Mouse (Mus musculus) heart, postnatal 25 days (tissue): ENCODE results near the gene Olfr983. TPM values are rescaled to one million over a fixed set of nuclear protein-coding genes. Genes with fewer than 3 reads are reported as not detected.

Source experiments
- DNase-seq: peaks from one replicate; pipeline ENCODE4 v3.0.0; 2022; ENCODE audit warnings: low spot score
- intact Hi-C: fragments of 180-260 bp; cut with DNase I; formaldehyde crosslinking; loops from one replicate; pipeline ENCODE4 v1.15.1; 2025
- total RNA-seq, 2 experiments: library from RNA; stranded (reverse); gene quantifications; 2 replicates each; pipeline ENCODE4 v1.2.3; 2021

Gene Olfr983
- not detected for total RNA-seq

DNA sequence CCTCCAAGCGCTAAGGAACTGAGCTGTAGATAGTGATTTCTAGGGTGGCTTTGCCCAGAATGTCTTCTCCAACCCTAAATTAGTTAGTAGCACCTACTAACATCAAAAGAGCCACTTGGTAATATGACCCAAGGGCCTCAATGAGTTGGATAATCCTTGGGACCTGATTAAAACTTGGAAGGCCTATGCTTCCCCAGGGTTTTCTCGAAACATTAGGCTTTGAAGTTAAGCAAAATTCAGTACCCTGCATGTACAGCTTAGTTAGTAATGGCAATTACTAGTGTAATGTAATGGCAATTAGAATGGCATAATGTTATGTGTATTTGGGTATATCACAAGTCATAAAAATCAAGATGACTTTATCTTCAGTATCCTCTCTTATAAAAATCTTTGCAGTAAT lies at the start of gene Olfr983:
Gene Olfr983 (minus strand): TSS at position 101 of the 400 bp plus-strand sequence.
- intact Hi-C loops = no loop called here
- no peak for DNase-seq

DNA sequence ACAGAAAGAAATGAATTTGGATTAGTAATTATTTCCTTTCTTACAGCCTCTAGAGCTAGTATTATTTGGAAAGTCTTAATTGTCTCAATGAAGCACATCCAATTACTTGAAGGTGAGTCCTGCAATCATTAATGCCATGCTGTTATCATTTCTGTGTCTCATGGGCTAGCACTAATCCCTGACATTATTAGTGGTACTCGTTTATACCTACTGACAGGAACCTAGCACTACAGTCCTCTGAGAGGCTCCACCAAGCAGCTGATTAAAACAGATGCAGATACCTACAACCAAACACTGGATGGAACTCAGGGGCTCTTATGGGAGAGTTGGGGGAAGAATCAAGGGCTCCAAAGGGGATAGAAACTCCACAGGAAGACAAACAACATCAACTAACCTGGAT lies 48.1 kb upstream of the Olfr983 start:
- intact Hi-C loops = no loop called here
- DNase-seq = no peak

DNA sequence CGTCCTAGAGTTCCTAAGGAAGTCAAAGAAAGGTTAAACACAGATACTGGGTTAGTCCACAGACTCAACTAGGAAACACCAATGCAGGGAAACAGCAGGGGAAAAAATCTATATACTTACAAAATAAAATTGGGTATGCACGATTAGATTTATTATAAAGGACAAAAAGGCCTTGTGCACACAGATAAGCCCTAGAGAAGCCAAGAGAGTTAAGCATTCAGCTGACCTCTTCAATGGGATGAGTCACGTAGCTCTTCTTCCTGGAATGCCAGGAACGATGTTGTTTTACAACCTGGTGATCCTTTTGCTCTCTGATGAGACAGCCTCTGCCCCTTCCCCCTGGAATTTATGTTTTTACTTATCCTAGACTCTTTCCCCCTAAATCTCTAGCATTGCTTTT lies 46.1 kb upstream of the Olfr983 start:
- no peak for DNase-seq
- intact Hi-C loops = no loop called here

DNA sequence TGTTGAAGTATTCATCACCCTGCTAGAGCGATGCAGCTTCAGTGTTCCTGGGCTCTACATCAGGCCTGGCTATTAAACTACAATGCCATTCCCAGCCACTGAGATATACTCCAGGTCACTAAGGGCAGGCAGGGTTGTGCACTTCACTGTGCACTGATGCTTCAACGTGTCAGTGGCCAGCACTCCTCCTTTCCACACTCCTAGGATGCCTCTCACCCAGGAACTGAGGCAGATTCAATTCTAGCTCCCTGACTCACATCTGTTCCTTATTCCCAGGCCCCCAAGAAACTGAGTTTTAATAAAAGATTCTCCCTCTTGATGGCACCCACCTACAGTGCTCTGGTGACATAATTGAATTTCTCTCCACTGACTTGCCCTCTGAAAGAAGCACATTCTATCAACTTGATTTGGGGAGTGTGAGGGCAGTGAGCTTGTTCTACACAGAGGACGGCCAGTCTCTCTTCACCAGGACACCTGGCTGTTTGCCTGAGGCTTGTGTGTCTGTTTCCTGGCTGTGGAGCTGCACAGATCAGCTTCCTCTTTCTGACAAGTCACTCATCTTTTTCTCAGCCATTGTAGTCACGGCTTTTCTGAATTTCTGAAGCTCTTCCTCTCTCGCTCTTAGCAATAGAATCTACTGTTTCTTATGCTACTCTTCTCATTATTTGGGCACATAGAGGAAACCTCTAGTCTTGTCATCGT lies 43.7 kb upstream of the Olfr983 start:
- intact Hi-C loops = no loop called here
- DNase-seq = no peak

DNA sequence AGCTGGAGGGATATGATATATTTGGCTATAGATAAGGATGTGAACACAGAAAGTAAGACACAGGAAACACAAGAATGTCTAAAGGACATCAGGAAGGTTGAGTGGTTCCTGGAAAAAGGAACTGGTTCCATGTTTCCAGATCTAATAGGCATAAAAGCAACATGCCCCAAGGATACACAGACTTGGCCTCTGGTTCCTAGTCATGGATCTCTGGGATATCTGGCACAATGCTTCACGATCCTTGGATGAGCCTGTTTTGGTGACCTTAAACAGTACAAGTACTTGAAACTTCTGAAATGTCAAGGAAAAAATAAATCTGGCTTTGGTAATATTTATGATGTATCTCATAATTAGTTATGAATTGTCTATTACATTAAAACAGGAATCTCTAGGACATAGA lies 37.2 kb upstream of the Olfr983 start:
- intact Hi-C loops = no loop called here
- no peak for DNase-seq

DNA sequence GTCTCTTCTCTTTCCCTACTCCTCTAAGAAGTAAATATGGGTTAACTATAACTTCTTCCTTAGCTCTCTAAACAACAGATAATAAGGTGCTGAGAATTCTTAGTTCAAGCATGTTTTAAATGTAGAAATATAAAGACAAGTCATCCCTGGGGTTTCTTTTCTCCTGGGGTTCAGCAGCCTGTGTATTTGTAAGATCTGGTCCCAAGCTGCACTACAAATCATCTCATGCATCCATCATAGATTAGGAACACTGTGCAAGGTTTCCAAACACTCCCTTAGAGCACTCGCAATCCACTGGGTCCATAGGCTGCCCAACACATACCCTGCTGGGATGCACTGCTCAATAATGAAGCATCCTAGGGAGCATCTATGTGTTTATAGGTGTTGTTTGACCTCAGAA lies 36.7 kb upstream of the Olfr983 start, which contains the start of gene Olfr985:
Gene Olfr985 (minus strand): TSS at position 101 of the 400 bp plus-strand sequence.
- intact Hi-C loops = no loop called here
- DNase-seq = no peak

DNA sequence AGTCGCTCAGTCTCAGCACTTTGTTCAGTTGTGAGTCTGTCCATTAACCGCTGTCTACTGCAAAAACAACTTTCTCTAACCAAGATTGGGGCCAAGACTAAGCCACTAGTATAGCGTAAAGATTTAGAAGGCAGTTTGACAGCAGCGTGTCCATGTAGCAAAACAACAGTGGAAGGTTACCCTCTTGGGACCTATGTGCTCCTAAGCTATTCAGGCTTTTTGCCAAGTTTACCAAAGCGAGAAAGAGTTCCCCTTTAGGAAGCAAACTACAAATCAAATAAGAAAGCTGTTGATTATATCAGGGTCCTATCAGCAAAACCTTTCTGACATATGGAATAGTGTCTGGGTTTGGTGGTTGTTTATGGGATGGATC lies 23.9 kb upstream of the Olfr983 start:
- DNase-seq = no peak
- intact Hi-C loops = no loop called here

DNA sequence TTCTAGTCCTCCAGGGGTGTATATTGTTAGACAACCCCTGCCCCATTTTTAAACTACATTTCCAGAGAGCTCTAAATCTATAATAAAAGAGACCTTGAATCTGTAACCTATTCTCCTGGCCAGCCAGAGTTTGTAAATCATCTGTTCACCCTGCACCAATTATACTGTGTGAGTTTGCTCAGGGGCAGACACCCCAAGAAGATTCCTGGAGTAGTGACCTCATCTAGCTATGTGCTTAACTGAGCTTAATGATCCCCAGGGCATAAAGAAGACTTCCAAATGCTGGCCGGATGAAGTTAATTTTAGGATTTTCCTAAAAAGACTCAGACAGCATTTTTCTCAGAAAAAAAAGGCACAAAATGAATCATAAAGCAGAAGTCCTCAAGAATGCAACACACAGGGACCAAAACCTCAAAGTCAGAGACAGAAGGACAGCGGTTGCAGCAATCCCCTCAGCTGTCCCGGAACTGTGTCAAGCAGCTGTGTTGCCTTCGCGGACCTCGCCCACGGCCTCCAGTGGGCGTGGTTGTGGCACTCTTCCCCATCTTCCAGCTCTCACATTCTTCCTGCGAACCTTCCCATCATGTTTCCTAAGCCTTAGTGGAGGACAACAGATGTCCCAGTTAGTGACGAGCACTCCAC lies 23.4 kb upstream of the Olfr983 start:
- intact Hi-C loops = no loop called here

DNA sequence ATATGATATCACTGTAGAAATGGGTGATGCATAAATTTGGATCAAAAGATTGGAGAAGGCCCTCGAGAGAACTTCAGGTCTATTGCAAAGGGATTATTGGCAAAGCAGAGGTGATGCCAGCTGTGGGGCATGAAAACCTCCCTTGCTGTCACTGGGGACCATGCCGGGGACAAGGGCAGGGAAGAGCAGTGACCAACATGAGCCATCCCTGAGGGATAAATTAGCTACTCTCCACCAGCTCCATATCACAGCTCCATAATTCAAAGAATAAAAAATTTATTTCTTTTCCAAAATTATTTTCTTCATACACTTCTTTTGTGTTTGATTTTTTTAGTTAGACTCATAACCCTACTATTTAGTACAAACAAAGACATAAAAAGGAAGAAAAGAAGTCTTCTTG lies 20.7 kb upstream of the Olfr983 start, which contains the start of gene Olfr984:
Gene Olfr984 (minus strand): TSS at position 101 of the 400 bp plus-strand sequence.
- no peak for DNase-seq
- intact Hi-C loops = no loop called here

More for the DNA sequence above, 23.4 kb upstream of the Olfr983 start:
- DNase-seq = peak; percentile 59

DNA sequence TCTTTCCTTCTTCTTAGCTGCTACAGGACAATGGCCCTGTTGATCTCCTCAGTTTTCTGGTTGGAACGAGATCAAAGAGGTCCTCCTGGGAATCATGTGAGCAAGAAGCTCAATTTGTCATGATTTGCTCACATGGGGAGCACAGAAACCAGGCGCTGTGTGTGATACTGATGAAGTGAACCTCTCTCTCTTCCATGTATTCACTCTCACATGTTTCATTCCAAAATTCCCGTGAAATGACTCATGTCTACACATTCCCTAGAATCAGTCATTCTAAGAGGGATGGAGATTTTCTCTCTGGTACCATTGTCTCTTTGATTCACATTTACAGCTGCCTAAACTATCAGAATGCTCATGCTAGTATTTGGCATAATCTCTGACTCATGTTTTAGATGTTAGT lies 1.4 kb upstream of the Olfr983 start:
- intact Hi-C loops = no loop called here
- no peak for DNase-seq

DNA sequence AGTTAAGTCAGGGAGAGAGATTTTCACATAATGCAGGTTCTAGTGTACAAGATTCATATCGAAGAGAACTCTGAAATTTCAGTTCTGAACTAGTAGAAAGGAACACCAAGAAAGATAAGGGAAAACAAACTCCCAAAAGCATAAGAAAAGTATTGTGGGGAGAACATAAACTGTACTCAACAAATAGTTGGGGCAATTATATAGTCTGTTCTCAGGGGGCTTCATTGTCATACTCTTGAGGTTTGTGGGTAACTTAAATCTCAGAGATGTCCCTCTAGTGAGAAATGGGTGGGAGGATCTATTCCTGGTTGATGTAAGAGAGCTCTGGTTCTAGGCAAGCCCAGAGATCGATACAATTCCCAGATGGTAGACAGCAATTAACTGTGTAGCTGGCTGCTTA lies 19.9 kb downstream of the Olfr983 start, which contains the start of gene Olfr982:
Gene Olfr982 (plus strand): TSS at position 301 of the 400 bp plus-strand sequence.
- no peak for DNase-seq
- intact Hi-C loops = no loop called here

DNA sequence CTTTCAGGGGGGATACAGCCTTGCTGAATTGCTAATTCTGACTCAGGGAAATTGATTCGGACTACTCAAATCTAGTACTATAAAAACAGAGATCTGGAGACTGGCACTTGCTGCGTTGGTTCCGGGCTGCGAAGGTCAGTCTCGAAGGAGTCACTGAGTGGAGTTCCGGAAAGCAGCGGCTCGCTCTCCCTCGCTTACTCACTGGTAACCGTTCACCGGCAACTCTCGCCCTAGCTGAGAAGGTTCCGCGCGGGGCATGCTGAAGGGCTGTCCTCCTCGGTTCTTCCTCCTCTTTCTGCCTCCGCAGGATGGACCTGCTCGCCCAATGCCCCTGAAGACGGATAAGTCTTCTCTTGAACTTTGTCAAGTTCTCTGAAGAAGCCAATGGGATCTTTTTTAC lies 43.3 kb downstream of the Olfr983 start:
- DNase-seq = no peak
- intact Hi-C loops = no loop called here

Other genes with a start within 250 kb of the Olfr983 start
- not detected for gene Olfr972, start 227.2 kb downstream of the Olfr983 start, total RNA-seq
- not detected for gene Olfr229, start 186.3 kb downstream of the Olfr983 start, total RNA-seq
- gene Olfr974, start 156.1 kb downstream of the Olfr983 start, total RNA-seq = not detected
- gene Olfr975, start 141.5 kb downstream of the Olfr983 start, total RNA-seq = not detected
- gene Olfr976, start 132.5 kb downstream of the Olfr983 start, total RNA-seq = not detected
- gene Olfr978, start 101.5 kb downstream of the Olfr983 start, total RNA-seq = not detected
- gene Olfr979, start 90.1 kb downstream of the Olfr983 start, total RNA-seq = not detected
- not detected for gene Olfr980, start 84.0 kb downstream of the Olfr983 start, total RNA-seq
- not detected for gene Olfr981, start 72.1 kb downstream of the Olfr983 start, total RNA-seq
- not detected for gene Olfr982, start 19.8 kb downstream of the Olfr983 start, total RNA-seq
- not detected for gene Olfr984, start 20.6 kb upstream of the Olfr983 start, total RNA-seq
- gene Olfr985, start 36.6 kb upstream of the Olfr983 start, total RNA-seq = not detected
- gene Tmem225, start 54.5 kb upstream of the Olfr983 start, total RNA-seq = not detected
- not detected for gene Olfr986, start 87.3 kb upstream of the Olfr983 start, total RNA-seq
- 1 to 10 TPM; 2.4 TPM for gene Zfp202, start 98.7 kb upstream of the Olfr983 start, total RNA-seq
- gene Scn3b, start 175.6 kb upstream of the Olfr983 start, total RNA-seq = under 1 TPM; 0.67 to 0.83 TPM